Mouse (Mus musculus): ENCODE data around the gene Nbr1. TPM values are rescaled to one million over a fixed set of nuclear protein-coding genes. Genes with fewer than 3 reads are reported as not detected.

The Nbr1 gene
- total and polyA plus RNA-seq, 3 experiments: 38.6 to 52.3 TPM; not detected in 1

DNA sequence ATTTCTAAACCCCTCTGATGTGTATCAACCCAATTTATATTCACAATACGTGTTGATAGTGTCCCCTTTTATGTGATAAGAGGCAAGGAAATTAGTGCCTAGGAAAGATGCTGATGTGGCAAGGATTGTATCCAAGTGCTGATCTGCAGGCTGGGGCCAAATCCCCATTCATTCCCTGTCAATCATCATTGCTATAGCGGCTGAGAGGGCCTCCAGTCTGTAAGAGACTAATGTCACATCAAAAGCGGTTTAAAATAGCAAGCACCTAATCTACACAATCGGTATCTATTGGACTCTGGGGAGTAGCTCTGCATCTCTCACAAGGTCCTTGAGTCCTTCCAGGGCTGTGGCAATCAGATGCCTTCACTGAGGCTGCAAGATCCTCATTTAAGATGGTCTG lies 62.2 kb downstream of the Nbr1 start:
- Histone ChIP-seq H3K9me3 (replicated peaks; ENCODE audit: insufficient read depth, low read length) (no peaks in the 10 kb centered on the region), H3K9ac (ENCODE audit: control insufficient read depth, low read depth, low read length, poor library complexity, severe bottlenecking) (no peak overlapping the region), H3K27ac (ENCODE audit: control insufficient read depth, low read depth, low read length) (no peak overlapping the region), H3K27me3 (ENCODE audit: control insufficient read depth in 1 of 2, insufficient read depth in 2 of 2, low read length in 2 of 2) (peaks cover 0 to 2% of the 10 kb centered on the region in 2 experiments; a peak in 1 of 4 replicates), H3K36me3 (ENCODE audit: control insufficient read depth in 1 of 2, insufficient read depth in 2 of 2, low read length in 2 of 2) (peaks cover 0 to 10% of the 10 kb centered on the region in 2 experiments; a peak in 2 of 4 replicates), H3K79me2 (ENCODE audit: control insufficient read depth, insufficient read depth, low read length, poor library complexity) (no peaks in the 10 kb centered on the region), H3K4me3 (ENCODE audit: control insufficient read depth in 1 of 2, insufficient read depth in 1 of 2, low read depth in 2 of 2, low read length in 2 of 2) (no peak overlapping the region), H3K4me1 (ENCODE audit: control insufficient read depth in 1 of 2, insufficient read depth in 2 of 2, low read length in 2 of 2) (peaks cover 5 to 14% of the 10 kb centered on the region in 2 experiments)
- DNase-seq (ENCODE audit: low read depth, low spot score): no peak
- TF ChIP-seq JUND (IDR thresholded peaks at IDR 0.05; ENCODE audit: low read depth, low read length) (no peak), MYB (IDR thresholded peaks at IDR 0.05; ENCODE audit: low read depth, low read length) (no peak), MXI1 (IDR thresholded peaks at IDR 0.05; ENCODE audit: low read depth, low read length) (no peak), HCFC1 (IDR thresholded peaks at IDR 0.05; ENCODE audit: low read depth, low read length) (no peak), RAD21 (IDR thresholded peaks at IDR 0.05; ENCODE audit: low read depth, low read length) (no peak), KAT2A (conservative IDR thresholded peaks at IDR 0.05; ENCODE audit: low read depth, low read length) (no peak), MYC (IDR thresholded peaks at IDR 0.05; ENCODE audit: low read depth, low read length) (no peak), GATA1 (IDR thresholded peaks at IDR 0.05; ENCODE audit: low read depth, low read length) (no peak), GABPA (IDR thresholded peaks at IDR 0.05; ENCODE audit: low read depth, low read length) (no peak), UBTF (IDR thresholded peaks at IDR 0.05; ENCODE audit: borderline replicate concordance, insufficient read depth, low read depth, low read length) (no peak), ELF1 (IDR thresholded peaks at IDR 0.05; ENCODE audit: low read depth, low read length) (no peak), ZNF384 (IDR thresholded peaks at IDR 0.05; ENCODE audit: low read depth, low read length) (no peak), POLR2AphosphoS5 (IDR thresholded peaks at IDR 0.05; ENCODE audit: borderline replicate concordance, low read depth, low read length) (no peak), TAL1 (IDR thresholded peaks at IDR 0.05; ENCODE audit: low read length) (no peak), CTCF (IDR thresholded peaks at IDR 0.05 in 2 of 3, conservative IDR thresholded peaks at IDR 0.05 in 1 of 3; ENCODE audit: control insufficient read depth in 1 of 3, insufficient read depth in 1 of 3, low read depth in 2 of 3, low read length in 3 of 3, poor library complexity in 1 of 3, severe bottlenecking in 1 of 3) (no peak), ZKSCAN1 (IDR thresholded peaks at IDR 0.05; ENCODE audit: low read depth, low read length) (no peak)

- peaks cover 0 to 11% of the 10 kb centered on the region in 2 experiments; a peak in 2 of 4 replicates for H3K36me3 ChIP-seq (ENCODE audit: control insufficient read depth in 1 of 2, insufficient read depth in 2 of 2, low read length in 2 of 2)
- H3K4me3 ChIP-seq (ENCODE audit: control insufficient read depth in 1 of 2, insufficient read depth in 1 of 2, low read depth in 2 of 2, low read length in 2 of 2): no peak overlapping the region
- DNase-seq (ENCODE audit: low read depth, low spot score): no peak
- no peaks in the 10 kb centered on the region for H3K9me3 ChIP-seq (replicated peaks; ENCODE audit: insufficient read depth, low read length)
- no peaks in the 10 kb centered on the region for H3K79me2 ChIP-seq (ENCODE audit: control insufficient read depth, insufficient read depth, low read length, poor library complexity)
- TF ChIP-seq HCFC1 (IDR thresholded peaks at IDR 0.05; ENCODE audit: low read depth, low read length): no peak
- no peak for TF ChIP-seq POLR2AphosphoS5 (IDR thresholded peaks at IDR 0.05; ENCODE audit: borderline replicate concordance, low read depth, low read length)
- TF ChIP-seq TAL1 (IDR thresholded peaks at IDR 0.05; ENCODE audit: low read length): no peak
- no peak for TF ChIP-seq TBP (IDR thresholded peaks at IDR 0.05; ENCODE audit: low read depth, low read length)
- TF ChIP-seq GATA1 (IDR thresholded peaks at IDR 0.05; ENCODE audit: low read depth, low read length): no peak
- no peak for TF ChIP-seq MAZ (IDR thresholded peaks at IDR 0.05; ENCODE audit: low read depth, low read length)
- TF ChIP-seq MYC (IDR thresholded peaks at IDR 0.05; ENCODE audit: low read depth, low read length): no peak
- no peak for TF ChIP-seq CTCF (IDR thresholded peaks at IDR 0.05 in 2 of 3, conservative IDR thresholded peaks at IDR 0.05 in 1 of 3; ENCODE audit: control insufficient read depth in 1 of 3, insufficient read depth in 1 of 3, low read depth in 2 of 3, low read length in 3 of 3, poor library complexity in 1 of 3, severe bottlenecking in 1 of 3)
- no peak for TF ChIP-seq RAD21 (IDR thresholded peaks at IDR 0.05; ENCODE audit: low read depth, low read length)
- TF ChIP-seq CHD2 (IDR thresholded peaks at IDR 0.05; ENCODE audit: low read length): no peak
- no peak overlapping the region for H3K27ac ChIP-seq (ENCODE audit: control insufficient read depth, low read depth, low read length)
- H3K9ac ChIP-seq (ENCODE audit: control insufficient read depth, low read depth, low read length, poor library complexity, severe bottlenecking): no peak overlapping the region
- H3K4me1 ChIP-seq (ENCODE audit: control insufficient read depth in 1 of 2, insufficient read depth in 2 of 2, low read length in 2 of 2): peaks cover 4 to 17% of the 10 kb centered on the region in 2 experiments
- H3K27me3 ChIP-seq (ENCODE audit: control insufficient read depth in 1 of 2, insufficient read depth in 2 of 2, low read length in 2 of 2): peaks cover 0 to 2% of the 10 kb centered on the region in 2 experiments; a peak in 1 of 4 replicates
Measured at GRCm38 (mm10) chr11:101615380-101615779, 63.4 kb downstream of the Nbr1 start.
